Mouse (Mus musculus) erythroblast, embryonic 14.5 days (primary cell): ENCODE results near the gene Akap2. TPM values are rescaled to one million over a fixed set of nuclear protein-coding genes. Genes with fewer than 3 reads are reported as not detected.

Experiments used
- H3K27me3 ChIP-seq: 2 replicates; pipeline ENCODE4 v1.6.1; 2012; ENCODE audit warnings: inconsistent platforms; ENCODE audit not compliant: control insufficient read depth
- H3K36me3 ChIP-seq: 2 replicates; pipeline ENCODE4 v1.6.1; 2012; ENCODE audit warnings: mild to moderate bottlenecking, inconsistent platforms; ENCODE audit not compliant: control insufficient read depth
- H3K4me1 ChIP-seq: 2 replicates; pipeline ENCODE4 v1.6.1; 2012; ENCODE audit warnings: inconsistent platforms; ENCODE audit not compliant: control insufficient read depth
- H3K4me3 ChIP-seq: replicated peaks from 2 replicates; pipeline ENCODE3; 2012; ENCODE audit warnings: moderate library complexity, mild to moderate bottlenecking, inconsistent platforms
- H3K9me3 ChIP-seq: 2 replicates; pipeline ENCODE4 v1.6.1; 2012; ENCODE audit warnings: low read length, inconsistent platforms, mixed read lengths; ENCODE audit not compliant: control insufficient read depth
- GATA1 ChIP-seq: IDR thresholded peaks from 2 replicates; pipeline ENCODE4 v1.6.1; 2012; ENCODE audit warnings: low read length, inconsistent platforms, mixed read lengths
- TAL1 ChIP-seq: IDR thresholded peaks from 3 replicates; pipeline ENCODE4 v1.6.1; 2012; ENCODE audit warnings: low read length, inconsistent platforms, mixed read lengths
- polyA plus RNA-seq: library from polyadenylated mRNA; stranded (reverse); fragments of >175 nt; gene quantifications from 2 replicates; pipeline ENCODE4 v1.2.3, GENCODE M21; 2012

The Akap2 gene
- polyA plus RNA-seq, 1 experiment: under 0.01 TPM

- no peaks in the 10 kb centered on the region for H3K9me3 ChIP-seq
- TF ChIP-seq TAL1 (no peak), GATA1 (no peak)
- H3K4me3 ChIP-seq: no peak overlapping the region
- H3K36me3 ChIP-seq: no peaks in the 10 kb centered on the region
- H3K4me1 ChIP-seq: no peaks in the 10 kb centered on the region
- no peaks in the 10 kb centered on the region for H3K27me3 ChIP-seq
These were observed 48.3 kb downstream of the Akap2 start for GRCm38 (mm10) chr4:57765806-57766205.

DNA sequence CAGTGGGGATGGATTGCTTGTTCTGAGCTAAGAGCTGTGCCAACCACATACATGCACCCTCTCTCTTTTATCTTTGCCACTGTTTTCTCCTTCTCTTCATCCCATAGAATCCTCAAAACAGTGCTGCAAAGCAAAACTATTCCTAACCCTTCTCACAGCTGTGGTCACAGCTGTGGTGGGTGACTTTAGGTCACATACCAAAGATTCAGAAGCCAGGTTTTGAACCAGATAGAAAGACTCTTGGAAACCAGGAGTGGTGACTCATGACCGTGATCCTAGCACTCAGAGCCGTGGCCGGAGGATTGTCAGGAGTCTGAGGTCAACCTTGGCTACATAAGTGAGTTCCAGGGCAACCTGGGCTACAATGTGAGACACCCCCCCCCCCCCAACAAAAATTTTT lies 51.5 kb downstream of the Akap2 start:
- H3K4me1 ChIP-seq: peaks cover 7% of the 10 kb centered on the region
- no peaks in the 10 kb centered on the region for H3K27me3 ChIP-seq
- TF ChIP-seq GATA1: no peak
- no peak for TF ChIP-seq TAL1
- no peaks in the 10 kb centered on the region for H3K9me3 ChIP-seq
- no peaks in the 10 kb centered on the region for H3K36me3 ChIP-seq
- H3K4me3 ChIP-seq: no peak overlapping the region

- H3K4me1 ChIP-seq: peaks cover 13% of the 10 kb centered on the region
- no peaks in the 10 kb centered on the region for H3K9me3 ChIP-seq
- H3K27me3 ChIP-seq: no peaks in the 10 kb centered on the region
- H3K36me3 ChIP-seq: no peaks in the 10 kb centered on the region
- H3K4me3 ChIP-seq: no peak overlapping the region
- TF ChIP-seq TAL1 (no peak), GATA1 (no peak)
These were observed 52.8 kb downstream of the Akap2 start for GRCm38 (mm10) chr4:57770185-57770823.

DNA sequence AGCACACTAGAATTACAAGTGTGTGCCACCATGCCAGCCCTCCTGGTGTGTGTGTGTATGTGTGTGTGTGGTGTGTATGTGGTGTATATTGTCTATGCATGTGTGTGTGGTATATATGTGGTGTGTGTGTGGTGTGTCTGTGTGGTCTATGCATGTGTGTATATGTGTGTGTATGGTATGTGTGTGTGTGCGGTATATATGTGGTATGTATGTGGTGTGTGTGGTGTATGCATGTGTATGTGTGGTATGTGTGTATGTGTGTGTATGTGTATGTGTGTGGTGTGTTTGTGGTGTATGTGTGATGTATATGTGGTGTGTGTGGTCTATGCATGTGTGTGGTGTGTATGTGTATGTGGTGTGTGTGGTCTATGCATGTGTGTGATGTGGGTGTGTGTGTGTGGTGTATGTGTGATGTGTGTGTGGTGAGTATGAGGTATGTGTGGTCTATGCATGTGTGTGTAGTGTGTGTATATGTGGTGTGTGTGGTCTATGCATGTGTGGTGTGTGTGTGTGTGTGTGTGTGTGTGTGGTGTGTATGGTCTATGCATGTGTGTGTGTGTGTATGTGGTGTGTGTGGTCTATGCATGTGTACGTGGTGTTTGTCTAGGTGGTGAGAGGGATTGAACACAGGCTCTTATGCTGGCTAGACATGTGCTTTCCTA lies 54.2 kb downstream of the Akap2 start:
- no peak overlapping the region for H3K4me3 ChIP-seq
- H3K27me3 ChIP-seq: no peaks in the 10 kb centered on the region
- no peaks in the 10 kb centered on the region for H3K36me3 ChIP-seq
- peaks cover 13% of the 10 kb centered on the region for H3K4me1 ChIP-seq
- TF ChIP-seq TAL1 (no peak), GATA1 (no peak)
- no peaks in the 10 kb centered on the region for H3K9me3 ChIP-seq

GRCm38 (mm10) chr4:57772851-57773510 lies 55.5 kb downstream of the Akap2 start:
- Histone ChIP-seq H3K4me1 (peaks cover 13% of the 10 kb centered on the region), H3K4me3 (no peak overlapping the region), H3K9me3 (no peaks in the 10 kb centered on the region), H3K27me3 (peaks cover 3% of the 10 kb centered on the region; the same call in 1 of the 2 replicates), H3K36me3 (no peaks in the 10 kb centered on the region)
- TF ChIP-seq TAL1 (no peak), GATA1 (no peak)

- TF ChIP-seq TAL1 (no peak), GATA1 (no peak)
- Histone ChIP-seq H3K36me3 (no peaks in the 10 kb centered on the region), H3K9me3 (no peaks in the 10 kb centered on the region), H3K27me3 (peaks cover 5% of the 10 kb centered on the region; the same call in 1 of the 2 replicates), H3K4me1 (peaks cover 13% of the 10 kb centered on the region), H3K4me3 (no peak overlapping the region)
These were observed 57.1 kb downstream of the Akap2 start for GRCm38 (mm10) chr4:57774517-57774916.

DNA sequence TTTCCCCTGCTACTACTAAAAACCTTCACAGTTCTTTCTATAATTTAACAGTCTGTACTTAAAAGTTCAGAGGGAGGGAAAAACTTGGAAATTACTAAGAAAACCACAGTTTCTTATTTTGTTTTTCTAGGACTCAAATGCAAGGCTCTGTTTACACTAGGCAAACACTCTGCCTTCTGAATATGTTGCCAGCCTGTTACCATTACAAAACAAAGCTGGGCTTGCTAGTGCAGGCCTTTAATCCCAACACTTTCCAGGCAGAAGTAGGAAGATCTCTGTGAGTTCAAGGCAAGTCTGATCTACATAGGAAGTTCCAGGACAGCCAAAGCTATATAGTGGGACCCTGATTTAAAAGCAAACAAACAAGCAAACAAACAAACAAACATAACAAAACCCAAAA lies 58.1 kb downstream of the Akap2 start:
- Histone ChIP-seq H3K9me3 (no peaks in the 10 kb centered on the region), H3K4me3 (no peak overlapping the region), H3K27me3 (peaks cover 14% of the 10 kb centered on the region), H3K4me1 (peaks cover 13% of the 10 kb centered on the region), H3K36me3 (no peaks in the 10 kb centered on the region)
- TF ChIP-seq GATA1 (no peak), TAL1 (no peak)

DNA sequence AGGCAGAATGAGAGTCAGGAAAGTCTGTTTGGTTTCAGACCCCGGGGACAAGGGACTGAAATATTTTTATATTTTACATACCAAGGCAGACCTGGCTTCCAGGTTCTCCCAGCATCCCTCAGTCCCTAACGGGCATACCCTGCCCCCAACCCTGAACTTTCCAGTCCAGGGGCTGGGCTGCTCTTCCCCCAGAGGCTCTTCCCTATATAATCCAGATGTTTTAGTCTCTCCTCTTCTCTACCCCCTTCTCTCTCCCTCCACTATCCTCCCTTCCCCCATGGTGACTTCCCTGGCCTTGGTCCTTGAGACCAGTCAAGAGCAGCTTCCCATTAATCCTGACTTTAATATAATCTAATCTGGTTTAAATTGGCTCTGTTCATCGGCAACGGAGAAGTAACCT lies 62.9 kb downstream of the Akap2 start:
- Histone ChIP-seq H3K4me1 (peaks cover 13% of the 10 kb centered on the region), H3K9me3 (no peaks in the 10 kb centered on the region; the same call in 1 of the 2 replicates), H3K4me3 (no peak overlapping the region), H3K36me3 (no peaks in the 10 kb centered on the region), H3K27me3 (peaks cover 50% of the 10 kb centered on the region)
- TF ChIP-seq TAL1 (no peak), GATA1 (no peak)

GRCm38 (mm10) chr4:57780833-57781641 lies 63.6 kb downstream of the Akap2 start:
- H3K27me3 ChIP-seq: peaks cover 50% of the 10 kb centered on the region
- TF ChIP-seq TAL1: no peak
- no peak for TF ChIP-seq GATA1
- H3K4me3 ChIP-seq: no peak overlapping the region
- H3K4me1 ChIP-seq: peaks cover 13% of the 10 kb centered on the region
- H3K9me3 ChIP-seq: no peaks in the 10 kb centered on the region; the same call in 1 of the 2 replicates
- H3K36me3 ChIP-seq: no peaks in the 10 kb centered on the region
